Mouse (Mus musculus): Measurements from ENCODE around the gene Cdc26. TPM values are rescaled to one million over a fixed set of nuclear protein-coding genes. Genes with fewer than 3 reads are reported as not detected.

Cdc26 gene
- 139 and 140 TPM in 2 replicates for polyA plus RNA-seq (2016; fragmentation: Nextera tagmentation; extraction: Ambion mirVana)

DNA sequence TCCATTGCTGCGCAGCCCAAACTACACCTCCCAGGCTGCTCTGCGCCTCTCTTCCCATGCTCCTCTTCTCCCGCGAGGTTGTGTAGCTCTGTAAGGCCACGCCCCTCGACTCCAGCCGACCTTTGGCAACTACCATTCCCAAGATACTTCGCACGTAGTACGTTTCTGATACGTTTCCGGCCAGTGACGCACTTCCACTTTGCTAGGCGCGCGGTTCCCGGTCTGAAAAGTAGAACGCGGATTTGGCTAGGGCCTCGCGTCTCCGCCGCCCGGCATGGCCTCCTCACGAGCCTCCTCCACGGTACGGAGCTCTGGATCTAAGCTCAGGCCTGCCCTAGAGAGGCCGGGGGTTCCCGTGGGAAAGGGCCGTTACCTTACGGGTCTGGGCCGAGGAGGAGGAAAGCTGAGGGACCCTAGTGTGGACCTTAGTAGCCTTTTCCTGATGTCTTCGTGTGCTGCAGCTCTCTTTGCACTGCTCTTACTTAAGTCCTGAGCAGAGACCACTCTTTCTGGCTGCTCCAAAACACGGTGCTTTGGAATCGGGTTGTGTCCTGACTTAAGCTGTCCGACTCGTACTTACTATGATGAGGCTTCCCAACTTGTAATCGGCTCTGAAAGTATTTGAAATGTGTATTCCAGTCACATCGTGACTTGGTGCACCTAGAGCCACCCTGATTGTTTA is at the start of gene Cdc26, which contains the start of gene Prpf4:
TSS of gene Cdc26 (minus strand) at position 42 of the 682 bp plus-strand sequence.
TSS of gene Prpf4 (plus strand) at position 197 of the 682 bp plus-strand sequence.
- Histone ChIP-seq H3K4me1 (peaks cover 19% of the 10 kb centered on the region), H3K36me3 (peaks cover 19% of the 10 kb centered on the region), H3K4me2 (replicated peaks) (peak within 1 kb of the TSS; percentile 68), H3K27me3 (replicated peaks) (no peaks in the 10 kb centered on the region), H3K9me3 (no peaks in the 10 kb centered on the region), H3K9ac (peak within 1 kb of the TSS; percentile 71), H3K27ac (peak within 1 kb of the TSS; percentile 51; the same call in 1 of the 2 replicates), H3K4me3 (peak within 1 kb of the TSS; percentile 68)
- ATAC-seq (ENCODE audit: low FRiP score, low read depth): peak; percentile 99
- under 1% methylated on average over 39 of the region's 39 CpGs for WGBS

DNA sequence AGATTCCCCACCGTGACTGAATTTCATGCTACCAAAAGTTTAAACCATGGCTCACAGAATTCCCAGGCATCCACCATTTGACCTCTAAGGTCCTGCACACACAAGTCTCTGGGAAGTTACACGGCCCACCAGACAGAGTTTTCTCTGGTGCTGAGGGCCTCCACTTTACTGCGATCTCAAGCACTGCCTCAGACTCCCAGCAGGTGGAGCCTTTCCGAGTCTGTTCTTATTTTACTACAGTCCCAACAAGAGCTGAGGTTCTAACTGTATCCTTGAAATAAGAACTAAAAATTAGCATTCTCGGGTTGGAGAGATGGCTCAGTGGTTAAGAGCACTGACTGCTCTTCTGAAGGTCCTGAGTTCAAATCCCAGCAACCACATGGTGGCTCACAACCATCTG is 46.6 kb upstream of the Cdc26 start:
- H3K27ac ChIP-seq: no peak overlapping the region
- H3K4me1 ChIP-seq: no peaks in the 10 kb centered on the region
- no peaks in the 10 kb centered on the region for H3K36me3 ChIP-seq
- ATAC-seq (ENCODE audit: low FRiP score, low read depth): no peak; the same call in 1 of the 2 replicates
- no peaks in the 10 kb centered on the region for H3K9me3 ChIP-seq
- H3K4me3 ChIP-seq: no peak overlapping the region
- H3K9ac ChIP-seq: no peak overlapping the region
- 57% methylated on average over 5 of the region's 5 CpGs for WGBS
- H3K27me3 ChIP-seq (replicated peaks): no peaks in the 10 kb centered on the region
- H3K4me2 ChIP-seq (replicated peaks): no peak overlapping the region

DNA sequence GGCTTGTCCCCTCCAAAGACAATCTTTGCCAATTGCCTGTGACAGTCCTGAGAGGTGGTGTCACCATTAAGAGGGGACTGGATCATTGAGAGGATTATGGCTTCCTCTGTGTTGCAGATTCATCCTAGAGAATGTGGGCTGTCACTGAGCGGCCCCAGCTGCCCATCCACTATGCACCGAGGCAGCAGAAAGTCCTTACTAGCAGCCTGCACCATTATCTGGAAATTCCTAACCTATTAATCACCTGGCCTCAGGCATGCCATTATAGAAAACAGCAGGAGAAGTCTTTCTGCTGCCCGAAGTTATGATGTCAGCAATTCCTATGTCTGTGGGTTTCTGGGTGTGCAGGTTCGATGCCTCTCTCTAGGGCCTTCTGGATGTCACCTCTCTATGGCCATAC is 32.5 kb upstream of the Cdc26 start:
- Histone ChIP-seq H3K4me3 (no peak overlapping the region), H3K9ac (no peak overlapping the region), H3K4me2 (replicated peaks) (no peak overlapping the region), H3K9me3 (no peaks in the 10 kb centered on the region), H3K27me3 (replicated peaks) (no peaks in the 10 kb centered on the region), H3K36me3 (no peaks in the 10 kb centered on the region), H3K27ac (no peak overlapping the region), H3K4me1 (no peaks in the 10 kb centered on the region)
- no peak for ATAC-seq (ENCODE audit: low FRiP score, low read depth)
- WGBS: 78% methylated on average over 4 of the region's 4 CpGs

GRCm38 (mm10) chr4:62440544-62440943 is 32.1 kb upstream of the Cdc26 start:
- 75% methylated on average over 4 of the region's 4 CpGs for whole genome bisulfite sequencing
- Histone ChIP-seq H3K4me2 (replicated peaks) (no peak overlapping the region), H3K36me3 (no peaks in the 10 kb centered on the region), H3K9ac (no peak overlapping the region), H3K9me3 (no peaks in the 10 kb centered on the region), H3K4me1 (no peaks in the 10 kb centered on the region), H3K27me3 (replicated peaks) (no peaks in the 10 kb centered on the region), H3K27ac (no peak overlapping the region), H3K4me3 (no peak overlapping the region)
- ATAC-seq (ENCODE audit: low FRiP score, low read depth): no peak

DNA sequence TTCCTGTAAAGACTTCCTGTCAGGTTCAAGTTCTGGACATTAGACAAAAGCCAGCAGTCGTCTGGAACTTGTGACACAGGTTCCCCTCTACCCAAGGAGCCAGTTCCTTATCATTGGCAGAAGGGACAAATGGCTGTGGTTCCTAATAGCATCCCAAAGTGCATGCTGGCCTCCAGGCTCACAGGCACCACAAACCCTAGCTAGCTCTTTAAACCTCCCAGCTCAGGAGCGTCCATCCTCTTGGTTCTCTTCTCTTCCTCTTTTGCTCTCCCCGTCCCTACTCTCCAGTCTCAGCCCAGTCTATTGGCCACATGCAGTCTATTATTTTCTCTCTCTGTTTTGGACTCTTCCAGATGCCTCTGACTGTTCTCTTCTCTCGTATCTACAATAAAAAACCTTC is 31.4 kb upstream of the Cdc26 start:
- ATAC-seq (ENCODE audit: low FRiP score, low read depth): no peak
- Histone ChIP-seq H3K9me3 (no peaks in the 10 kb centered on the region), H3K4me3 (no peak overlapping the region), H3K27ac (no peak overlapping the region), H3K27me3 (replicated peaks) (no peaks in the 10 kb centered on the region), H3K4me1 (no peaks in the 10 kb centered on the region), H3K36me3 (no peaks in the 10 kb centered on the region), H3K4me2 (replicated peaks) (no peak overlapping the region), H3K9ac (no peak overlapping the region)
- 72% methylated on average over 4 of the region's 4 CpGs for WGBS

- H3K4me1 ChIP-seq: no peaks in the 10 kb centered on the region
- ATAC-seq (ENCODE audit: low FRiP score, low read depth): no peak
- no peak overlapping the region for H3K9ac ChIP-seq
- 84% methylated on average over 7 of the region's 7 CpGs for WGBS
- no peaks in the 10 kb centered on the region for H3K9me3 ChIP-seq
- no peak overlapping the region for H3K4me3 ChIP-seq
- H3K27me3 ChIP-seq (replicated peaks): no peaks in the 10 kb centered on the region
- H3K27ac ChIP-seq: no peak overlapping the region
- H3K4me2 ChIP-seq (replicated peaks): no peak overlapping the region
- no peaks in the 10 kb centered on the region for H3K36me3 ChIP-seq
Observed at GRCm38 (mm10) chr4:62437871-62438270, 29.4 kb upstream of the Cdc26 start.

- H3K4me2 ChIP-seq (replicated peaks): no peak overlapping the region
- no peak overlapping the region for H3K9ac ChIP-seq
- no peaks in the 10 kb centered on the region for H3K9me3 ChIP-seq
- WGBS: 89% methylated on average over 3 of the region's 3 CpGs
- no peak overlapping the region for H3K4me3 ChIP-seq
- no peak overlapping the region for H3K27ac ChIP-seq
- H3K4me1 ChIP-seq: no peaks in the 10 kb centered on the region
- no peaks in the 10 kb centered on the region for H3K36me3 ChIP-seq
- ATAC-seq (ENCODE audit: low FRiP score, low read depth): no peak
- H3K27me3 ChIP-seq (replicated peaks): no peaks in the 10 kb centered on the region
Observed at GRCm38 (mm10) chr4:62437256-62437778, 28.9 kb upstream of the Cdc26 start.

GRCm38 (mm10) chr4:62435081-62435480 is 26.6 kb upstream of the Cdc26 start, which contains the start of gene Rnf183:
Gene Rnf183 (minus strand): TSS chr4:62435252.
- no peaks in the 10 kb centered on the region for H3K9me3 ChIP-seq
- H3K4me2 ChIP-seq (replicated peaks): no peak within 1 kb of the TSS
- H3K4me3 ChIP-seq: no peak within 1 kb of the TSS
- no peak within 1 kb of the TSS for H3K27ac ChIP-seq
- H3K36me3 ChIP-seq: no peaks in the 10 kb centered on the region
- no peaks in the 10 kb centered on the region for H3K4me1 ChIP-seq
- no peak for ATAC-seq (ENCODE audit: low FRiP score, low read depth)
- no peaks in the 10 kb centered on the region for H3K27me3 ChIP-seq (replicated peaks)
- no peak within 1 kb of the TSS for H3K9ac ChIP-seq
- 91% methylated on average over 6 of the region's 6 CpGs for WGBS

DNA sequence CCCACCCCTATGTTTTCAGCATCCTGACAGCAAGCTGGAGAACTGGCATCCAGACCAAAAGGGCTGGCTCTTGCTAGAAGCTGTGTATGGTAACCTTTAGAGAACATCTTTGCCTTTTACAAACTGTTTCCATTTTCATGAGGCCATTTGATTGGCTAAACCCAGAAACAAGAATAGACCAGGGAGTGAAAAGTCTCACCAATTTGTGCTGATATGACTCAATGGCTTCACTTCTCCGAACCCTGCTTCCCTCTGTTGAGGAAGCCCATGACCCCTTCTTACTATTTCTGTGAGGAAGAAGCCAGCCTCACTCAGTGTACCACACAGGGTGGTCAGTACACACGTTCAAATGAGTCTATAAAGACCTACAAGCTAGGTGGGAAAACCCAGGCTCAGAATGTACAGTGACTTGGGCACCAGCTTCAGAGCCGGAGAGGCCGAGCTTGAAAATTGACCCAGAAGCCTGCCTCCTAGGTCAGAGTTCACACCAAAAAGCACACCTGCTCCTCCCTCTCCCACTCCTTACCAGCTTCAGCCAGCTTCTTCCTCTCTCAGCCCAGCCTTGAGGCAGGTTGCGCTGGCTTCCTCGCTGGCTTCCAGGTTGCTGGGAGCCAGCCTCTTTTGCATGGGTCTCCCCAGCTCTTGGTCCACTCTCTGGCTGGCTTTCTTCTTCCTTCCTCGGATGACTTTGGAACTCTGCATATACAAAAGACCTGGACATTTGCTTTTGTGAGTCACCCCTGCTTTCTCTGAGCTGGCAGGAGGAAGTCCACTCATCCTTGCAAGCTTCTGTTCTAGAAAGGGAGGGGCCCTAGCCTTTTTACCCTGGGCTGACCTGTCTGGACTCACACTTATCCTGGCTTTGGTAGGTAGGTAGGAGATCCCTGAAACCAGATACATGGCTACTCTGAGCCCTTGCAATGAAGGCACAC is 25.8 kb upstream of the Cdc26 start:
- no peak for ATAC-seq (ENCODE audit: low FRiP score, low read depth)
- Histone ChIP-seq H3K27me3 (replicated peaks) (no peaks in the 10 kb centered on the region), H3K9ac (no peak overlapping the region), H3K4me1 (no peaks in the 10 kb centered on the region), H3K4me2 (replicated peaks) (no peak overlapping the region), H3K4me3 (no peak overlapping the region), H3K27ac (no peak overlapping the region), H3K9me3 (no peaks in the 10 kb centered on the region), H3K36me3 (no peaks in the 10 kb centered on the region)
- WGBS: 77% methylated on average over 7 of the region's 7 CpGs

DNA sequence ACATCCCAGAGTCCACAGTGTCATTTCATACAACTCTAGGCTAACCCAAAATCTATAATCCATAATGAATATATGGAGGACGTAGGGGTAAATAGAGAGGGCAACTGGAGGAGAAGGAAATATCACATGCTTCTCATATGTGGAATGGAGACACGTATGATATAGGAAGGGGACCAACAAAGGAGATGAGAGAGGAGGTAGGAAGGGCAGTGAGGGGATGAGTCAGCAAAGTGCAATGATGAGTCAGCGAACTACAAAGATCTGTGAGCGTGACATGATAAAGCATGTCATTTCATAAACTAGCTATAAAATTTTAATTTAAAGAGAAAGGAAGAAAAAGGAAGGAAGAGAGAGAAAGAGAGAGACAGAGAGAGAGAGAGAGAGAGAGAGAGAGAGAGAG is 23.1 kb upstream of the Cdc26 start:
- no peaks in the 10 kb centered on the region for H3K4me1 ChIP-seq
- no peak overlapping the region for H3K4me3 ChIP-seq
- no peak for ATAC-seq (ENCODE audit: low FRiP score, low read depth)
- H3K9me3 ChIP-seq: no peaks in the 10 kb centered on the region
- no peaks in the 10 kb centered on the region for H3K27me3 ChIP-seq (replicated peaks)
- no peak overlapping the region for H3K9ac ChIP-seq
- H3K4me2 ChIP-seq (replicated peaks): no peak overlapping the region
- WGBS: 87% methylated on average over 4 of the region's 4 CpGs
- H3K27ac ChIP-seq: no peak overlapping the region
- no peaks in the 10 kb centered on the region for H3K36me3 ChIP-seq

- no peak overlapping the region for H3K9ac ChIP-seq
- no peaks in the 10 kb centered on the region for H3K9me3 ChIP-seq
- no peak for ATAC-seq (ENCODE audit: low FRiP score, low read depth)
- no peaks in the 10 kb centered on the region for H3K4me1 ChIP-seq
- H3K4me2 ChIP-seq (replicated peaks): no peak overlapping the region
- no peak overlapping the region for H3K27ac ChIP-seq
- no peaks in the 10 kb centered on the region for H3K27me3 ChIP-seq (replicated peaks)
- no peak overlapping the region for H3K4me3 ChIP-seq
- H3K36me3 ChIP-seq: peaks cover 5% of the 10 kb centered on the region
Observed at GRCm38 (mm10) chr4:62430678-62431077, 22.2 kb upstream of the Cdc26 start.

GRCm38 (mm10) chr4:62429616-62430015 is 21.2 kb upstream of the Cdc26 start:
- Histone ChIP-seq H3K27ac (no peak overlapping the region), H3K9ac (no peak overlapping the region), H3K36me3 (peaks cover 15% of the 10 kb centered on the region), H3K4me2 (replicated peaks) (no peak overlapping the region), H3K4me1 (no peaks in the 10 kb centered on the region), H3K27me3 (replicated peaks) (no peaks in the 10 kb centered on the region), H3K4me3 (no peak overlapping the region), H3K9me3 (no peaks in the 10 kb centered on the region)
- 93% methylated on average over 9 of the region's 9 CpGs for whole genome bisulfite sequencing
- ATAC-seq (ENCODE audit: low FRiP score, low read depth): no peak
